Mouse (Mus musculus) heart, adult 8-10 months (tissue): ENCODE data around the gene Syne2. TPM values are rescaled to one million over a fixed set of nuclear protein-coding genes. Genes with fewer than 3 reads are reported as not detected.

Experiments
- DNase-seq: peaks from one replicate; pipeline ENCODE4 v3.0.0; 2022; ENCODE audit warnings: low spot score
- total RNA-seq, 4 experiments: library from RNA; stranded (reverse); gene quantifications; 2 replicates each; pipeline ENCODE4 v1.2.4; 2022

Gene Syne2
- total RNA-seq, 4 experiments from 2014 or later, result 32.6 to 39.6 (median 36.4) TPM

DNA sequence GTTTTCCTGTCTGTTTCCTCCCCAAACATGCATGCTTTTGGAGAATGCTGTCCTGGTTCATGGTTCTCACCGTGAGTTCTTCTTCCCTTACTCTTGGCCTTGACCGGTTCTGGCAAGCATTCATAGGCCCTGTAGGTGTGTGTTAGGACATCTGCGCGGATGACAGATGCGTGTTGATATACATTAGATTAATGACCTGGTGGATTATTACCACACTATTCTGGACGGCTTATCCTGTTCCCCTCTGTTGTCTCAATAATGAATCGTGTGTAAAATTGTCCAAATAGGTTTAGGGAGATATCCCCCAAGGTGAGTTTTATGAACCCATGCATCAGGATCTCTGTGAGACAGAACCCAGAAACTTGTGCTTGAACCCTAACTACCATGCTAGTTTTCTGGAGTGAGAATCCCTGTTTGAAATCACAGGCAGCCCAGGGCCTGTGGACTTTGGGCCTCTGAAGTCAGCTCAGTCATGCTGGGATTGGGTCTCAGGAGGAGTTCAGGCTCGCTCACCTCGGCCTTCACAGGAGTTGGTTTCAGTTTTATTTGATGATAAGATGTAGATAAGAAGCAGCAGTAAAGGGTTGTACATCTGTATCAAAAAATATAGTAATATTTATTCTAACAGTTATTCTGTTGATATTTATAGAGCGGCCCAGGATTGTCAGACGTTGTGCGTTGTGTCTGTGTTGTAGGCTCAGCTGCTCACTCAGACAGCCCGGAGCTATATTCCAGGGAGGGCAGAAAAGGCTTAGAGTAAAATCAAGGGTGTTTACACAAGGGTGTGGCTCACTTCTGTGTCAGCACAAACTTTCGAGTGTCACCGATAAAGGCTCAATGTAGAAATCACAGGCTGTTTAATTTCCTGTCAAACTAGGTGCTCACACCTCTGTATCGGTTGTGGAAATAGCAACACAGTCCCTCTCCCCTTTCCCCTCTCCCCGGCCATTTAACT is 48.8 kb downstream of the Syne2 start:
- no peak for DNase-seq

GRCm38 (mm10) chr12:75873546-75874235 is 55.8 kb downstream of the Syne2 start:
- DNase-seq, result no peak

- no peak for DNase-seq
These were observed 56.5 kb downstream of the Syne2 start for GRCm38 (mm10) chr12:75874287-75874994.

DNA sequence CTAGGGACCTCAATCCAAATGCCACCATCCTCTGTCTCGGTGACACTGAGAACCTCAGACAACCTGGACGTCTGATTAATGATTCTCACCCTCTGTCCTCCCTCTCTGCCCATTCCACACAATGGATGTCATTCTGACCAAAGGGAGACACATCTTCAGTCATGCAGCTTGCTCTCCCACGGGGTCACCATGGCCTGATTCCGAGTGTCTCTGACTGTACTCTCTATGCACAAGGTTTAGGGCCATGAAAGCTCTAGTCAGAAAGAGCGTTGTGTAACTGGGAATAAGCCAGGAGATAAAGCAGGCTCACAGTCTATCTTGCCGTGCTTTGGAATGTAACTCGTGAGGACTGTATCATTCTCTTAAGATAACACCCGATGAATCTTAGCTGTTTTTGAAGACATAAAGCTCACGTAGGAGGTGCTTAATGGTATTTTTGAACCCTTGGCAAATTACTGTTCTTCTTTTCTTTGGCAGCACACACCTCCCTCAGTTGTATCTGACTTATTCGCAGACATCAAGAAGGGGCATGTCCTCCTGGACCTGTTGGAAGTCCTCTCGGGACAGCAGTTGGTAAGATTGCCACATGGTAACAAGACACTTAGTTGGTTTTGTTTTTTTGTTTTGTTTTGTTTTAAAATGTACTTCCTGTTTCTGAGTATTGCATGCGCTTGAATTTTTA is 61.8 kb downstream of the Syne2 start:
- DNase-seq, result no peak

DNA sequence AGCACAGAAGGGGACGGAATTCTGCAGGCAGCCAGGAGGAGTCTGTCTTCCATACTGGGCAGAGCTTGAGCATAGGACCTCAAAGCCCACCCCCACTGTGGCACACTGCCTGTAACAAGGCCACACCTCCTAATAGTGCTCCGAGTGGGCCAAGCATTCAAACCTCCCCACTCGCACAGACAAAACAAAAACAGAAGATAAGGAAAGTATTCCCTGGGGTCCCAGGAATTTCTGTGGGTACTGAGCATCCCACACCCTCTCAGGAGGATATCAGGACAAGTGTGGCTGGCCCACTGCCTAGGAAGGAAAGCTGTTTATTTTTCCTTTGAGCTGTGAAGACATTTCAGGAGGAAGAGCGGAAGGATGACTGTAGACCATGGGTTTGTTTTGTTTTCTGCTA is 63.6 kb downstream of the Syne2 start:
- DNase-seq, result peak; percentile 23

- DNase-seq, result no peak
These were observed 68.2 kb downstream of the Syne2 start for GRCm38 (mm10) chr12:75886161-75886560.

DNA sequence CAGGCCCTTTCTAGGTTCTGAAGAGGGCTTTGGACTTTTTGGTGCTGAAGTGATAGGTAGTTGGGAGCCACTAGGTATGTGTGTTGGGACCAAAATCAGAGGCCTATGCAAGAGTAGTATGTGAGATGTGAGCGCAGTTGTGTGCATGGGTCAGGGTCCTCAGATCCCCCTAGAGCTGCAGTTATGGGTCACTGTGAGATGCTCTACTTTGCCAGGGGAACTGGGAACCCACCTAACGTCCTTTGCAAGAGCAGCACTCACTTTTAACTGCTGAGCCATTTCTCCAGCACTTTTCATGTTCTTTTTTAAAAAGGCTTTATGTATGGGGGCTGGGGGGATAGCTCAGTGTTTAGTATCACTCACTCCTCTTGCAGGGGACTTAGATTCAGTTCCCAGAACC is 69.0 kb downstream of the Syne2 start:
- no peak for DNase-seq

DNA sequence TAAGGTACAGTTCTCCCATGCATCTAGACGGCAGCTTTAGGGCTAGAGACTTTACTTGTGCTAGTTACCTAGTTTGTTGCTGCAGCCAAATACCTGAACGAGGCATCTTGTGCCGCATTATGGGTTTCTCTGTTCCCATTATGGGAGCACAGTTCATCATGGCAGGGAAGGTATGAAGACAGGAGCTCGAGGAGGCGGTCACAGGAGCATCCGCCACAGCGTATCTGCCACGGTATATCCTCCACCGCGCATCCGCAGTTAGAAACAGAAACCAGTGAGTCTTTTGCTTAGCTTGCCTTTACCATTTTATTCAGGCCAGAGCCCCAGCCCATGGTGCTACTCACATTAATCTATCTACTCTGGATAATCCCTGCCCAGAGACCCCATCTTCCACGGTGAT is 70.8 kb downstream of the Syne2 start:
- no peak for DNase-seq

- DNase-seq, result no peak
These were observed 73.3 kb downstream of the Syne2 start for GRCm38 (mm10) chr12:75891206-75891605.

DNA sequence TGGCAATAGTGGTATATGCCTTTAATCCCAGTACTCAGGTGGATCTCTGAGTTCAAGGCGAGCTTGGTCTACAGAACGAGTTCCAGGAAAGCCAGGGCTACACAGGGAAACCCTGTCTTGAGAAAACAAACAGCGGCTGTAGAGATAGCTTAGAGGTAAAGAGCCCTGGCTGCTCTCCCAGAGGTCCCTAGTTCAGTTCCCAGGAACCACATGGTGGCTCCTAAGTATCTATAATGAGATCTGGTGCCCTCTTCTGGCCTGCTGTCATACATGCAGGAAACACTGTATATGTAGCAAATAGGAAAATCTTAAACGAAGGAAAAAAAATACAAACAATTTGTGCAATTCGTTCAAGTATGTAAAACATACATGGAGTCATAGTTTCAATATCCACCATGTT is 75.5 kb downstream of the Syne2 start:
- DNase-seq, result peak; percentile 24

GRCm38 (mm10) chr12:75894316-75894997 is 76.5 kb downstream of the Syne2 start:
- no peak for DNase-seq

- DNase-seq, result no peak
These were observed 77.0 kb downstream of the Syne2 start for GRCm38 (mm10) chr12:75894998-75895331.

DNA sequence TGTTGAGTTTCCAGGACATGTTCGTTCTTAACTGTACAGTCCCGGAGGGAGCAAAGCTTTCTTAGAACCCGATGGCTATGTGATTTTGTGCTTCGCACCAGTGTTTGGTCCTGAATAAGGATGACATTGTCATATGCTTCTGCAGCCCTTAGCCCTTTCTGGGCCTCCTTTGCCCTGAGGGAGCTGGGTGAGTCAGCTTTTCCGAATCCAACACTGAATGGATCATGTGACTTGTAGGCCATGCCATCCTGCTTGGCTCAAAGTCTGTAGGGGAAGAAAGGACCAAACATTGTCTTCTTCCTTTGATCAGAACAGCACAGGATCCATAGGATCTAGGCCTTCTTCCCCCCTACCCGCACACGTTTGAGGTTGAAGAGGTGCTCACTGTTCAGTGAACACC is 79.9 kb downstream of the Syne2 start:
- DNase-seq, result no peak

DNA sequence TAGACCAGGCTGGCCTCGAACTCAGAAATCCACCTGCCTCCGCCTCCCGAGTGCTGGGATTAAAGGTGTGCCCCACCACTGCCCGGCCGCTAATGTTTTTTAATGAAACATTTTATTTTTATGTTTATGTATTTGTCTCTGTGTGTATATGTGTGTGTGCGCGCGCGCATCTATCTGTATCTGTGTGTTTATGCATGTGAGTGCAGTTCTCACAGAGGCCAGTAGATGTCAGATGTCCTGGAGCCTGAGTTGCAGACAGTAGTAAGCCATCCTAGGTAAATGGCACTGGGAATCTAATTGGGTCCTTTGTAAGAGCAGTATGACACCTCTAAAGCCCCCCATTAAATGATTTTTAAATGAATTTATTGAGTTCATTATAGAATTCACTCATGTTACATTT is 83.8 kb downstream of the Syne2 start:
- no peak for DNase-seq

- no peak for DNase-seq
These were observed 86.1 kb downstream of the Syne2 start for GRCm38 (mm10) chr12:75904068-75904467.

DNA sequence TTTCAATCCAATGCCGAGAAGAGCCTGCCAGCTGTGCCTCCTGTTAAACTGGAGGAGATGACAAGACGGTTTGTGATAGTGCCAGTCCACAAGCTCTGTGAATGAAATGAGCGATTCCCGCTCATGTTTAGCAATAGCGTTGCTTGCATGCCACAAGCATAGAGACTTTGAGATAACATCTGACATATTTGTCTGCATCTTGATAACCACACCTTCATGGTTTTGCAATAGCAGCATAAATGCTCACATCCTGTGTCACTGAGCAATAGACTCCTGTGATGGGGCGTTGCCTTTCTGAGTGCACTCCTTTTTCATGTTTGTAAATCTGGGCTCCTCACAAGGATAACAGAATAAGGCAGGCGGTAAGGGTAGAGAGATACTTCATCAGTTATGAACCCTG is 87.4 kb downstream of the Syne2 start:
- no peak for DNase-seq

- DNase-seq, result no peak
These were observed 90.5 kb downstream of the Syne2 start for GRCm38 (mm10) chr12:75908466-75908865.

- no peak for DNase-seq
These were observed 97.8 kb downstream of the Syne2 start for GRCm38 (mm10) chr12:75915694-75916093.

- DNase-seq, result no peak
These were observed 100.5 kb downstream of the Syne2 start for GRCm38 (mm10) chr12:75918415-75918814.

GRCm38 (mm10) chr12:75918914-75919313 is 101.0 kb downstream of the Syne2 start:
- DNase-seq, result no peak

- DNase-seq, result no peak
These were observed 105.0 kb downstream of the Syne2 start for GRCm38 (mm10) chr12:75922900-75923299.
